ENCODE assay signal across 16 mouse cellular contexts in the genomic region with DNA sequence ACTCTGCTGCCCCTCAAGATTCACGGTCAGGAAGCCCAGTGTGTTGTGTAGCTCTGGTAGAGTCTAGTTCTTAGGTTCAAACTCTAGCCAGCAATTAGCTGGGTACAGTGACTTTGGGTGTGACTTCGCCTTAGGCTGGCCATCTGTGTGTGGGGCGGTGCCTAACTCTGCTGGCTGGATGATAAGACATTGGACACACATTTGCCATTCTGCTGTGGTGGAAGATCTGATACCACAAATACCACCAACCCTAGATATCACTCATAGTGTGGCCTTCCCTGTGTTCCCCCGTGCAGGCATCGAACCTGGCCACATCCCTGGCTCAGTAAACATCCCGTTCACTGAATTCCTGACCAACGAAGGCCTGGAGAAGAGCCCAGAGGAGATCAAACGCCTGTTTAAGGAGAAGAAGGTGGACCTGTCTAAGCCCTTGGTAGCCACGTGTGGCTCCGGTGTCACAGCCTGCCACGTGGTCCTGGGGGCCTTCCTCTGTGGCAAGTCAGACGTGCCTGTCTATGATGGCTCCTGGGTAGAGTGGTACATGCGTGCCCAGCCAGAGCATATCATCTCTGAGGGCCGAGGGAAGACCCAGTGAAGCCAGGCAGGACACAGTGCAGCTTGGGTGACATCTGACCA. TPM values are rescaled to one million over a fixed set of nuclear protein-coding genes. Genes with fewer than 3 reads are reported as not detected.
DNase-seq lines count a peak whose midpoint lies in the region; ATAC-seq and TF ChIP-seq lines count a peak whose summit lies in the region.
"Had no signal": no experiment of that assay in that cellular context is flagged by ENCODE, and none has a peak within 500 bp of the region (broad histone marks: within the 10 kb centered on the region; RNA-seq: fewer than 3 reads in every experiment).

No protein-coding gene starts in this region.

- TF ChIP-seq POLR2A in MEL (IDR thresholded peaks at IDR 0.05; ENCODE audit: control insufficient read depth in 1 of 2, insufficient read depth in 1 of 2, low read depth in 1 of 2, low read length in 2 of 2, poor library complexity in 1 of 2): 0 out of 4 replicates have a peak, but pooled peaks of 1 of the 2 experiments have one; percentile 33

- no peaks in the 10 kb centered on the region for H3K79me2 ChIP-seq in MEL (ENCODE audit: control insufficient read depth, insufficient read depth, low read length, poor library complexity)

- peak overlapping the region; percentile 30; the same call in 1 of the 2 replicates for H3K9ac ChIP-seq in heart, embryonic 11.5 days (ENCODE audit: low read depth, low read length)
- peak overlapping the region; percentile 49 for H3K9ac ChIP-seq in MEL (ENCODE audit: control insufficient read depth, low read depth, low read length, poor library complexity, severe bottlenecking)
- H3K9ac ChIP-seq: embryonic facial prominence, embryonic 15.5 days had no signal

- H3K4me1 ChIP-seq in heart, embryonic 11.5 days (ENCODE audit: control insufficient read depth, insufficient read depth, low read length): peaks cover 12% of the 10 kb centered on the region
- peaks cover 13 to 26% of the 10 kb centered on the region in 2 experiments for H3K4me1 ChIP-seq in MEL (ENCODE audit: control insufficient read depth in 1 of 2, insufficient read depth in 2 of 2, low read length in 2 of 2)
- H3K4me1 ChIP-seq in megakaryocyte, embryonic 14.5 days: peaks cover 38% of the 10 kb centered on the region

- H3K36me3 ChIP-seq in heart, embryonic 11.5 days (ENCODE audit: control insufficient read depth, insufficient read depth, low read length): no peaks in the 10 kb centered on the region
- H3K36me3 ChIP-seq in MEL (ENCODE audit: control insufficient read depth in 1 of 2, insufficient read depth in 2 of 2, low read length in 2 of 2): peaks cover 0 to 16% of the 10 kb centered on the region in 2 experiments; a peak in 2 of 4 replicates
- peaks cover 46% of the 10 kb centered on the region for H3K36me3 ChIP-seq in megakaryocyte, embryonic 14.5 days (replicated peaks; ENCODE audit: low read length)
- H3K36me3 ChIP-seq: embryonic facial prominence, embryonic 15.5 days had no signal

- H3K27me3 ChIP-seq in heart, embryonic 11.5 days (ENCODE audit: control insufficient read depth, insufficient read depth, low read length): peaks cover 38% of the 10 kb centered on the region
- no peaks in the 10 kb centered on the region for H3K27me3 ChIP-seq in MEL (ENCODE audit: control insufficient read depth in 1 of 2, insufficient read depth in 2 of 2, low read length in 2 of 2)
- peaks cover 32% of the 10 kb centered on the region for H3K27me3 ChIP-seq in megakaryocyte, embryonic 14.5 days (replicated peaks)

- ATAC-seq in heart, embryonic 11.5 days (replicated peaks; ENCODE audit: insufficient number of reproducible peaks, low FRiP score, low TSS enrichment): peak; percentile 80
- peak; percentile 90 for ATAC-seq in erythroid progenitor cell, adult 5-6 weeks (replicated peaks; ENCODE audit: low FRiP score, poor library complexity, severe bottlenecking)

- WGBS in heart, embryonic 11.5 days (ENCODE audit: insufficient replicate concordance): 80% methylated on average over 14 of the region's 14 CpGs

- peak overlapping the region; percentile 78 for H3K27ac ChIP-seq in heart, embryonic 11.5 days (ENCODE audit: low read depth, low read length)
- H3K27ac ChIP-seq in MEL (ENCODE audit: control insufficient read depth, low read depth, low read length): peak overlapping the region; percentile 91

- intact Hi-C loops in heart, postnatal 14 days (cut with DNase I): no loop called here

- no peaks in the 10 kb centered on the region for H3K9me3 ChIP-seq in heart, embryonic 11.5 days (replicated peaks; ENCODE audit: control insufficient read depth, low read length)
- no peaks in the 10 kb centered on the region for H3K9me3 ChIP-seq in MEL (replicated peaks; ENCODE audit: insufficient read depth, low read length)
- no peaks in the 10 kb centered on the region for H3K9me3 ChIP-seq in megakaryocyte, embryonic 14.5 days
- H3K9me3 ChIP-seq: embryonic facial prominence, embryonic 15.5 days had no signal

- no peak for TF ChIP-seq CTCF in MEL (IDR thresholded peaks at IDR 0.05 in 2 of 3, conservative IDR thresholded peaks at IDR 0.05 in 1 of 3; ENCODE audit: control insufficient read depth in 1 of 3, insufficient read depth in 1 of 3, low read depth in 2 of 3, low read length in 3 of 3, poor library complexity in 1 of 3, severe bottlenecking in 1 of 3)

- no peak for DNase-seq in heart, postnatal 14 days
- peak; percentile 89 for DNase-seq in MEL (ENCODE audit: low read depth, low spot score)
- no peak for DNase-seq in left cerebral cortex, adult 18-20 months (ENCODE audit: low spot score in 2 of 2)
- DNase-seq in thymus, adult 18-20 months: no peak
- DNase-seq in cerebellum, adult 8-10 months: no peak
- DNase-seq: cerebellum, postnatal 25 days; heart, postnatal 36 days; kidney, adult 2 months; left cerebral cortex, postnatal 4 days; lung, postnatal 36 days had no signal

- no peak for TF ChIP-seq RAD21 in MEL (IDR thresholded peaks at IDR 0.05; ENCODE audit: low read depth, low read length)

- H3K4me3 ChIP-seq in heart, embryonic 11.5 days (ENCODE audit: low read depth, low read length): no peak overlapping the region
- H3K4me3 ChIP-seq in MEL (ENCODE audit: control insufficient read depth in 1 of 2, insufficient read depth in 1 of 2, low read depth in 2 of 2, low read length in 2 of 2): no peak overlapping the region
- H3K4me3 ChIP-seq in megakaryocyte, embryonic 14.5 days (replicated peaks): peak overlapping the region; percentile 0
- H3K4me3 ChIP-seq: embryonic facial prominence, embryonic 15.5 days had no signal

- no peak overlapping the region; the same call in 1 of the 2 replicates for H3K4me2 ChIP-seq in heart, embryonic 11.5 days
- H3K4me2 ChIP-seq: embryonic facial prominence, embryonic 15.5 days had no signal

- TF ChIP-seq EP300 in MEL (IDR thresholded peaks at IDR 0.05; ENCODE audit: low read depth in 1 of 2, low read length in 2 of 2): peak; percentile 93 to 94

RNA-seq across cellular contexts. Expression of a gene that starts 7.0 kb away (rescaled TPM):
- 1.1 and 1.6 TPM in 2 replicates for polyA plus RNA-seq in heart, embryonic 11.5 days (2014; fragmentation: Nextera tagmentation; extraction: Ambion mirVana)
- total RNA-seq in heart, postnatal 14 days (2021): 10 to 100 TPM; 28.1 to 31.0 TPM
- 38.6 and 38.7 TPM in 2 replicates for total RNA-seq in MEL (2012; rRNA removed)
- 10 to 100 TPM in 1 of 2 experiments, not detected in 1; 86.7 TPM for polyA plus RNA-seq in MEL (2012; ENCODE audit: insufficient read depth in 1 of 2, insufficient read length in 2 of 2, low read depth in 1 of 2, low replicate concordance in 2 of 2, missing spikeins in 1 of 2)
- 32.8 and 35.2 TPM in 2 replicates for total RNA-seq in erythroid progenitor cell, adult 5-6 weeks (2015; ENCODE audit: low replicate concordance)
- 45.6 and 67.9 TPM in 2 replicates for total RNA-seq in erythroid progenitor cell, adult 5-6 weeks (2017; ENCODE audit: low replicate concordance)
- polyA plus RNA-seq in megakaryocyte, embryonic 14.5 days (2012; ENCODE audit: insufficient read depth, low replicate concordance): 68.5 and 128 TPM in 2 replicates
- total RNA-seq in left cerebral cortex, adult 18-20 months (2021): 10 to 100 TPM; 28.4 to 33.0 TPM

RNA-seq across cellular contexts. Expression of a gene that starts 7.5 kb away (rescaled TPM):
- 9.6 and 13.5 TPM in 2 replicates for polyA plus RNA-seq in heart, embryonic 11.5 days (2014; fragmentation: Nextera tagmentation; extraction: Ambion mirVana)
- total RNA-seq in heart, postnatal 14 days (2021): 10 to 100 TPM; 11.2 to 13.7 TPM
- 34.8 and 36.3 TPM in 2 replicates for total RNA-seq in MEL (2012; rRNA removed)
- polyA plus RNA-seq in MEL (2012; ENCODE audit: insufficient read depth in 1 of 2, insufficient read length in 2 of 2, low read depth in 1 of 2, low replicate concordance in 2 of 2, missing spikeins in 1 of 2): 10 to 100 TPM in 1 of 2 experiments, not detected in 1; 29.5 TPM
- total RNA-seq in erythroid progenitor cell, adult 5-6 weeks (2015; ENCODE audit: low replicate concordance): 29.3 and 42.2 TPM in 2 replicates
- total RNA-seq in erythroid progenitor cell, adult 5-6 weeks (2017; ENCODE audit: low replicate concordance): 15.8 and 20.8 TPM in 2 replicates
- polyA plus RNA-seq in megakaryocyte, embryonic 14.5 days (2012; ENCODE audit: insufficient read depth, low replicate concordance): 1.6 and 6.3 TPM in 2 replicates
- total RNA-seq in left cerebral cortex, adult 18-20 months (2021): 10 to 100 TPM; 31.6 to 33.8 TPM

RNA-seq across cellular contexts. Expression of a gene that starts 15.2 kb away (rescaled TPM):
- polyA plus RNA-seq in heart, embryonic 11.5 days (2014; fragmentation: Nextera tagmentation; extraction: Ambion mirVana): 16.8 and 21.3 TPM in 2 replicates
- 10 to 100 TPM; 53.9 to 54.3 TPM for total RNA-seq in heart, postnatal 14 days (2021)
- not detected in 2 replicates for total RNA-seq in MEL (2012; rRNA removed)
- polyA plus RNA-seq in MEL (2012; ENCODE audit: insufficient read depth in 1 of 2, insufficient read length in 2 of 2, low read depth in 1 of 2, low replicate concordance in 2 of 2, missing spikeins in 1 of 2): not detected
- total RNA-seq in erythroid progenitor cell, adult 5-6 weeks (2015; ENCODE audit: low replicate concordance): 2.2 and 14.7 TPM in 2 replicates
- total RNA-seq in erythroid progenitor cell, adult 5-6 weeks (2017; ENCODE audit: low replicate concordance): not detected in 2 replicates
- polyA plus RNA-seq in megakaryocyte, embryonic 14.5 days (2012; ENCODE audit: insufficient read depth, low replicate concordance): 9.6 TPM in 1 of 2 replicates, not detected in the other
- total RNA-seq in left cerebral cortex, adult 18-20 months (2021): 100 to 1,000 TPM; 313 to 338 TPM

RNA-seq across cellular contexts. Expression of a gene that starts 17.5 kb away (rescaled TPM):
- polyA plus RNA-seq in heart, embryonic 11.5 days (2014; fragmentation: Nextera tagmentation; extraction: Ambion mirVana): not detected in 2 replicates
- not detected for total RNA-seq in heart, postnatal 14 days (2021)
- total RNA-seq in MEL (2012; rRNA removed): 4.1 and 4.7 TPM in 2 replicates
- 1 to 10 TPM in 1 of 2 experiments, not detected in 1; 4.3 TPM for polyA plus RNA-seq in MEL (2012; ENCODE audit: insufficient read depth in 1 of 2, insufficient read length in 2 of 2, low read depth in 1 of 2, low replicate concordance in 2 of 2, missing spikeins in 1 of 2)
- not detected in 2 replicates for total RNA-seq in erythroid progenitor cell, adult 5-6 weeks (2015; ENCODE audit: low replicate concordance)
- not detected in 2 replicates for total RNA-seq in erythroid progenitor cell, adult 5-6 weeks (2017; ENCODE audit: low replicate concordance)
- not detected in 2 replicates for polyA plus RNA-seq in megakaryocyte, embryonic 14.5 days (2012; ENCODE audit: insufficient read depth, low replicate concordance)
- total RNA-seq in left cerebral cortex, adult 18-20 months (2021): not detected
- total RNA-seq: adrenal gland, postnatal 4 days; heart, postnatal 36 days; layer of hippocampus, adult 8-10 months; left cerebral cortex, postnatal 4 days had no signal

RNA-seq across cellular contexts. Expression of a gene that starts 55.2 kb away (rescaled TPM):
- 0.64 TPM in 1 of 2 replicates, not detected in the other for polyA plus RNA-seq in heart, embryonic 11.5 days (2014; fragmentation: Nextera tagmentation; extraction: Ambion mirVana)
- total RNA-seq in heart, postnatal 14 days (2021): not detected
- total RNA-seq in MEL (2012; rRNA removed): 0.12 and 0.33 TPM in 2 replicates
- under 1 TPM in 1 of 2 experiments, not detected in 1; 0.11 TPM for polyA plus RNA-seq in MEL (2012; ENCODE audit: insufficient read depth in 1 of 2, insufficient read length in 2 of 2, low read depth in 1 of 2, low replicate concordance in 2 of 2, missing spikeins in 1 of 2)
- not detected in 2 replicates for total RNA-seq in erythroid progenitor cell, adult 5-6 weeks (2015; ENCODE audit: low replicate concordance)
- total RNA-seq in erythroid progenitor cell, adult 5-6 weeks (2017; ENCODE audit: low replicate concordance): 0.26 TPM in 1 of 2 replicates, not detected in the other
- not detected in 2 replicates for polyA plus RNA-seq in megakaryocyte, embryonic 14.5 days (2012; ENCODE audit: insufficient read depth, low replicate concordance)
- 1 to 10 TPM in 1 of 2 experiments, under 1 TPM in 1; 0.23 to 1.4 TPM for total RNA-seq in left cerebral cortex, adult 18-20 months (2021)
- total RNA-seq: heart, postnatal 36 days; left cerebral cortex, postnatal 4 days had no signal

Comparison
In these comparisons a context has a peak if more than half of its experiments do, and no peak if none do; other contexts are left out.
1. RNA of a gene that starts 15.2 kb away (total RNA-seq): 313 to 338 TPM in left cerebral cortex, adult 18-20 months; 53.9 to 54.3 TPM in heart, postnatal 14 days, 2.2 to 14.7 TPM in erythroid progenitor cell, adult 5-6 weeks and not detected in MEL; every median in the first group is over 4 times any median in the second.